Mouse (Mus musculus) WW6 (cell line): ENCODE measurements around the gene Olfr222.
"Not testable (repeated sequence)": the region's sequence is repeated elsewhere in the genome, so short reads cannot be mapped to it uniquely, and the experiment has no call there.

Source experiments
- DNase-seq: peaks from one replicate; pipeline ENCODE4 v3.0.0-alpha.2; 2013; ENCODE audit warnings: low read depth, low spot score

The Olfr222 gene

DNA sequence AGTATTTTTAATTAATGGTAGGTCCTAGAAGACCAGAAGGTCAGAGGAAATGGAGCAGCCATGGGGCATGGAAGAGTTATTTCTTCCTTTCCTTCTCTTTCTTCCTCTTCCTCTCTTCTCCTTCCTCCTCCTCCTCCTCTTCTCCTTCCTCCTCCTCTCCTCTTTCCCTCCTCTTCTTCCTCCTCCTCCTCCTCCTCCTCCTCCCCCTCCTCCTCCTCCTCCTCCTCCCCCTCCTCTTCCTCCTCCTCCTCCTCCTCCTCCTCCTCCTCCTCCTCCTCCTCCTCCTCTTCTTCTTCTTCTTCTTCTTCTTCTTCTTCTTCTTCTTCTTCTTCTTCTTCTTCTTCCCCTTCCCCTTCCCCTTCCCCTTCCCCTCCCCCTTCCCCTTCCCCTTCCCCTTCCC, at the start of gene Olfr222:
TSS of gene Olfr222 (minus strand) at position 101 of the 400 bp plus-strand sequence.
- DNase-seq = not testable (repeated sequence)

DNA sequence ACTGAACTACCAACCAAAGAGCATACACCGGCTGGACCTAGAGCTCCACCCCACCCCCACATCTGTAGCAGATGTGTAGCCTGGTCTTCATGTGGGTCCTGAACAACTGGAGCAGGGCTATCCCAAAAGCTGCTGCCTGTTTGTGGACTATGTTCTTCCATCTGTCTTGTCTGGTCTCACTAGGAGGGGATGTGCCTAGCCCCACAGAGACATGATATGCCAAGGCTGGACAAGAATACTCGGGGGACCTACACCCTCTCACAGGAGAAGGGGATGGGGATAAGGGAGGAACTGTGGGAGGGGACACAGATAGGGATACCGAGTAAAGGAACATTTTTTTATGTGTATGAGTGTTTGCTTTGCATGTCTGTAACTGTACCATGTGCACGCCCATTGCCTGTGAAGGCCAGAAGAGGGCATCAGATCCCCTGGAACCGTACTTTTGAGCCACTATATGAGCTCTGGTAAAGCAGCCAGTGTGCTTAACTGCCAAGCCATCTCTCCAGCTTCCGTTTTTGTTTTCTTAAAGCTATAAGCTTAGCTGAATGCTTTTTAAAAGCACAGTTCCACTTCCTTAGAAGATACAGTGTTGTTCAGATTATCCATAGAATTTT, 48.1 kb upstream of the Olfr222 start:
- DNase-seq = no peak

DNA sequence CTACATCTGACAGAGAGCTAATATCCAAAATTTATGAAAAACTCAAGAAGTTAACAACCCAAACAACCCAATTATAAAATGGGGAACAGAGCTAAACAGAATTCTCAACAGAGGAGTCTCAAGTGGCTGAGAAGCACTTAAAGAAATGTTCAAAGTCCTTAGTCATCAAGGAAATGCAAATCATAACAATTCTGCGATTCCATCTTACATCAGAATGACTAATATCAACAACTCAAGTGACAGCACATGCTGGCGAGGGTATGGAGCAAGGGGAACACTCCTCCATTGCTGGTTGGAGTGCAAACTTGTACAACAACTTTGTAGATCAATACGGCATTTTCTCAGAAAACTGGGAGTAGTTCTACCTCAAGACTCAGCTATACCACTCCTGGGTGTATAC, 46.2 kb upstream of the Olfr222 start:
- DNase-seq = no peak

DNA sequence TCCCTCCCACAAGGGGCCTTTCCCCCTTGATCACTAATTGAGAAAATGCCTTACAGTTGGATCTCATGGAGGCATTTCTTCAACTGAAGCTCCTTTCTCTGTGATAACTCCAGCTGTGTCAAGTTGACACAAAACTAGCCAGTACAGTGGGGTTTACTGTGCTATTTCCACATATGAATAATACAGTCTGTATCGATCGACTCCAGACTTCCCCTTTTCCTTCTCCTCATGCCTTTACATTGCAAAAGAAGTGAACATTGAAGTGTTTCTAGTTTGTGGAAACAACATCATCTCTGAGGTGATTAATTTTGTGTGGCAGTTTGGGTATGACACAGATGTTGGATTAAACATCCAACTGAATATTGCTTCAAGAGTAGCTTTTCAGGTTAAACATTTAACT, 41.0 kb upstream of the Olfr222 start:
- not testable (repeated sequence) for DNase-seq

DNA sequence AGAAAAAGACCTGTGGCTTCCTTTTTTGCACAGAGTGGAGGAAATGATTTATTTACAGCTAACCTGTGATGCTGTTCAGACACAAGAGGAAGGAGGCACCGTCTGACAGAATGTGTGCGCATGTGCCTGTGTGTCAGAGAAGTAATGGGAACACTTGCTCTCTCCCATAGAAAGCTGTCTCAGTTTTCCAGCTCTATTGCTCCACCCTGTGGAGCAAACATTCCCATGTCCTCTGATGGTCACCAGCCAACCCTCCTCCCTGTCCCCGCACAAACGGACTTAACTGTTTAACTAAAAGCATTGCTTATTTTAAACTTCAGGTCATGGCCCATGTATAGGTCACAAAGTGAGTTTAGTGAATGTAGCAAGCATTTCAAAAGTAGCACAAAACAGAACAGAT, 38.1 kb upstream of the Olfr222 start:
- DNase-seq = no peak

DNA sequence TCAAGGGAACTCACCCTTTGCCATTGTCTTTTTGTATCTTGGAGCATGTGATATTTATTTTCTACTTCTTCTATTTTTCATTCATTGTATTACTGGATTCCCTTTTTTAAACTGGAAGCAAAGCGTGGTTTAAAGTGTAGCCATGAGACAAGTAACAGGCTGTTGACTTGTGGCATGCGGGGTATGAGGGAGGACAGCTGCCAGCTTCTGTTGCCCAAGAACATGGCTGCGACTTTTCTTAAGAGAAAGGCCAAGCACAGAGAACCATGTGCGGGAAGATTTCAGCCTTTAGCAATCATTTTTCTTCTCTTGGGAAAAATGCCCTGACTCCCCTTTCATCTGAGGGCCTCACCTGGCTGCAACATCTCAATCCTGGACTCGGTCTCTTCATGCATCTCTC, 35.6 kb upstream of the Olfr222 start:
- no peak for DNase-seq

GRCm38 (mm10) chr11:59602287-59602686, 26.3 kb upstream of the Olfr222 start:
- no peak for DNase-seq

DNA sequence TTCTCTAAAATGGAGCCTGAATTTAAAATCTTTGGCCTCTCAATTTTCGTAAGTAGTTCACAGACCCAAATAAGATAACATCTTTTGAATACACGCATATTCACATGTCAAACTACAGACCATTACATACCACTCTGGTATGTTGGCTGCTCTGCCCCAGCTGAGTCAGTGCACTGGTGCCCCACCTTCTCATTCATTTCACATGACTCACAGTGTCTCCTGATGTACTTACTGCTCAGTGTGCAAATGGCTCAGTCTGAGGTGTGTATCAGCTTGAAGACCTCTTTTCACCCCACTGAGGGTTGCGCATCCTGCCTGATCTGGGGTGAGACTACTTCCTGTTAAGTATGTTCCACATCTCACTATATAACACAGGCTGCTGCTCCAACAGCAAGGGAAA, 24.8 kb upstream of the Olfr222 start:
- no peak for DNase-seq

DNA sequence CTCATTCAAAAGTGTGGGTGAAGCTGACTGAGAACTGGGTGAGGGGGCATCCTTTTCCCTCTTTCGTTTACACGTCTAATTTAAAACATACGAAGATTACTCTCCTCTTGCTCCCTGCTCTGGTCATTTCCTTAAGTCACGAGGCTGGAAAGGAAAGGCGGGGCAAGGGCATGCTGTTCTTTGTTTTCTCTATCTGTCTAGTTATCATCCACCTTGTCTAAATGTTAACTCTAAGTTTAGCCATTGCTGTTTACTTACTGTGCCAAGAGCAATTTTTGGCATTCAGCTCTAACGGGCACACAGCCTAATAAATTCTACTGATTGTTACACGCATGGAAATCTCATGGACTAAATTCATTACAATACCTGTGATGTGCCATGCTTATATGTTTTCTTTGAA, 23.2 kb upstream of the Olfr222 start:
- no peak for DNase-seq

- no peak for DNase-seq
Observed at GRCm38 (mm10) chr11:59596950-59597349, 20.9 kb upstream of the Olfr222 start.

GRCm38 (mm10) chr11:59596091-59596490, 20.1 kb upstream of the Olfr222 start:
- no peak for DNase-seq

GRCm38 (mm10) chr11:59593189-59593588, 17.2 kb upstream of the Olfr222 start, which contains the start of gene Olfr223:
TSS of gene Olfr223 (minus strand) at chr11:59593289.
- no peak for DNase-seq

DNA sequence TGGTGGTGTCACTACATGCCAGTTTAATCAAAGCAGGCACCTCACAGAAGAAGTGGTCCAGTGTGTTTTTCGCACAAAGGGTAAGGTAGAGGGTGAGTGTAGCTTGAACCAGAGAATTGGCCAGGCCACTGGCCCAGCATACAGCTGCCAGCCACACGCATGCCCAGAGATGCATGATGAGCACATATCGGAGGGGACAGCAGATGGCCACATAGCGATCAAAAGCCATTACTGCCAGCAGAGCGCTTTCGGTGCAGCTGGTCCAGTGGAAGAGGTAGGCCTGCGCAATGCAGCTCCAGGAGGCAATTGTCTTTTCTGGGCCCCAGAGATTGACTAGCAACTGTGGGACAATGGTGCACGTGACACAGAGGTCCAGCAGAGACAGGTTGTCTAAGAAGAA, 13.5 kb upstream of the Olfr222 start:
- DNase-seq = no peak

- no peak for DNase-seq
Observed at GRCm38 (mm10) chr11:59584539-59584938, 8.5 kb upstream of the Olfr222 start.

DNA sequence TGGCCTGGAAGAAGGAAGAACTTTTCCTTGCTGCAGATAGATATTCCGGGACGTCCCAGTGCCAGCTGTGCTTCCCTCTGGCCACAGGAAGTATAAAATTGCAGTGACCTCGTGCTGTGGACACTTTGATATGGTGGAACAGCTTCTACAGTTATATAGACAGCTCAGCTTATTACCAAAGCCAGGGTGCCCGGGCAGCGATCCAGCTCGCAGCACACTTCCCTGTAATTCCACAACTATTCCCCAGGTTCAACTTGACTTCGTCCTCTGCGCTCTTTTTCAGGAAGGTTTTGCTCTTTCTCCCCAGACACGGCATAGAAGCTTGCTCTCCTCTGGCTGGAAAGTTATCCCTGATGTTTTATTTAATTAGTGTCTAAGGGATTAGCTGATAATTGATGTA, 309 bp downstream of the Olfr222 start:
- DNase-seq = no peak

GRCm38 (mm10) chr11:59569306-59569705, 6.7 kb downstream of the Olfr222 start:
- DNase-seq = no peak

DNA sequence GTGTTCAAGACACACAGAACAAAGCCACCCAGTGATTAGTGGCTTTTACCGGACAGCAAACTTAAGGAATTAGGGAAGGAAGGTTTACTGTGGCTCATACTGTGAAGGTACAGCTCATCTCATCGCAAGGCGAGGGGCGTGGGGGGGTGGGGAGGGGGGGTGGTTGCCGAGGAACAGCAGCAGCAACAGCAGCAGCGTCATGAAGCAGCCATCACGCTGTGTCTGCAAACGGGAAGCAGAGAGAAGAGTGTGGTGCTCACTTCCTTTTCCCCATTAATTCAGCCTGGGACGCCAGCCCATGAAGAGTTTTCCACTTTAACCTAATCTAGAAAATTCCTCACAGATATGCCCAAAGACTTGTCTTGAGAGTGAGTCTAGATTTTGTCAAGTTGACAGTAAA, 13.2 kb downstream of the Olfr222 start:
- DNase-seq = no peak

DNA sequence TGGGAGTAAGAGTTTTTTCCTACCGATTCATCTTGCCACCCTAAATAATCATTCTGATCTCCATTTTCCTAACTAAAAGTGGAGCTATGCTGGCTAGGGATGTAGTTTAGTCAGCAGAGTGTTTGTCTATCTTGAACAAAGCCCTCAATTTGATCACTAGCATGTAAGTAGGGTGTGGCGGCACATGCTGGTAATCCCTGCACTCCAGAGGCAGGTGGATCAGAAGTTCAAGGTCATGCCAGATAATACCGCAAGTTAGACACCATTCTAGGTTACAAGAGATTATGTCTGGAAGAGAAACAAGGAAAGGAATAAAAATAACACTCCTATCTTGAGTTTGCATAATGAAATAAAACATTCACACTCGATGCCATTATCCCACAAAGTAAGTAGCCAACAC, 13.7 kb downstream of the Olfr222 start:
- no peak for DNase-seq

GRCm38 (mm10) chr11:59560906-59561305, 15.1 kb downstream of the Olfr222 start:
- DNase-seq = no peak

GRCm38 (mm10) chr11:59554535-59554934, 21.5 kb downstream of the Olfr222 start:
- no peak for DNase-seq

DNA sequence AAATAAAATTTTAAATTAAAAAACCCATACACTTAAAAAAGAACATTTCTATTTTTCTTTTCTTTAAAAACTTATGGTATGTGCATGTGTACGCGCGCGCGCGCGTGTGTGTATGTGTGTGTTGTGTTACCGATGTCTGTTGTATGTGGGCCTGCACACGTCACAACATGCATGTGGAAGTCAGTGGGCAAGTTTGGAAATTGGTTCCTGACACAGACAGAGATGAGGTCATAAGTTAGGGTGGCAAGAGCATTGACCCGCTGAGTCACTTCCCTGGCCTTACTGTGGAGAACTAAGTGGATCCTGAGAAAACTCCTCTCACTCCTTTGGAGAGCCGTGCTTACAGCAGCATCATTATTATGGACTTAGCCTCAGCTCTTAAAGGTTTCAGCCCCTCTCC, 21.9 kb downstream of the Olfr222 start:
- no peak for DNase-seq

DNA sequence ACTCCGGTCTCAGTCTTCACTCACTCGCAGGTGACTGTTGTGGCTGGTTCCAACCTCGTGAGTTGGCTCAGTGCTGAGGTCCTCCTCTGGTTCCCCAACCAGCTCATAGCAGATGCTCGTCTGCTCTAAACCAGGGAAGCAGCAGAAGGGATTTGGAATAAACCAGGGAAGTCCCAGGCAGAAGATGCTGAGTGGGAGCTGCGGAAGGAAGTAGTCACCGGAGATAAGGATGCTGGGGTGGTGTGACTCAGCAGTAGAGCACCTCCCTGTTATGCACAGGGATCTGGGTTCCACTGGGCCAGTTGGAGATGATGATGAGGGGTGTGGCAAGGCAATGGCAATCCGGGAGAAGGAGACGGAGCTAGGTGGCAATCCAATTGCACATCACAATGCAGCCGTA, 32.0 kb downstream of the Olfr222 start:
- DNase-seq = no peak

GRCm38 (mm10) chr11:59543376-59543775, 32.7 kb downstream of the Olfr222 start:
- DNase-seq = no peak

DNA sequence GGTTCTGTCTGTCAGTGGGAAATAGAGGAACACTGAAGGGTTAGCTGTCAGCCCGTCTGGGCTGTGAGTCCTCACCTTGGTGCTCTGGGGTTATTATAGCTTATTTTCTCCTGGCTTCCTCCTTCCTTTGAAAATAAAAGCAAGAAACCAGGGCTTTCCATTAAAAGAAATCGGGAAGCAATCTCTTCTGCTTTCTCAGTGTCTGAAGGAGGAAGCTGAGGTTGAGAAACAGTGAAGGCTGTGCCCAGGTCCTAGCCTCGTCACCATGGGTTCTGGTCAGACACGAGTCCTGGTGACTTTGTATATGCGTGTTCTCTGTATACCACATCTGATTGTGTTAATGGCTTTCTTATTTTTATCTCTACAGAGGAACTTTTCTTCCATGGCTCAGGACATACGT, 33.6 kb downstream of the Olfr222 start:
- no peak for DNase-seq
